Mouse (Mus musculus) midbrain, embryonic 16.5 days (tissue): ENCODE results near the gene Ccdc28a. TPM values are rescaled to one million over a fixed set of nuclear protein-coding genes. Genes with fewer than 3 reads are reported as not detected.
A peak's percentile ranks its signal among the peaks of the same experiment; 100 is the strongest.

Experiments used
- ATAC-seq: fragments of 200-750 bp; cut with Nextera tagmentation; 2 replicates; pipeline ENCODE4 v1.8.0; 2017; ENCODE audit warnings: moderate TSS enrichment
- H3K27ac ChIP-seq: fragments of 300-500 bp; sonication (generic); 2 replicates; pipeline ENCODE4 v1.5.1; 2014; ENCODE audit warnings: mild to moderate bottlenecking, low read length, mixed read lengths
- H3K27me3 ChIP-seq: fragments of 300-500 bp; sonication (generic); 2 replicates; pipeline ENCODE4 v1.6.1; 2014; ENCODE audit warnings: low read depth, low read length, mixed read lengths; ENCODE audit not compliant: control insufficient read depth, insufficient read depth
- H3K36me3 ChIP-seq: fragments of 300-500 bp; sonication (generic); 2 replicates; pipeline ENCODE4 v1.6.1; 2014; ENCODE audit warnings: mild to moderate bottlenecking, low read length, moderate library complexity, mixed read lengths; ENCODE audit not compliant: control insufficient read depth, insufficient read depth
- H3K4me1 ChIP-seq: fragments of 300-500 bp; sonication (generic); 2 replicates; pipeline ENCODE4 v1.6.1; 2014; ENCODE audit warnings: mild to moderate bottlenecking, low read length, mixed read lengths; ENCODE audit not compliant: control insufficient read depth, insufficient read depth
- H3K4me2 ChIP-seq: fragments of 300-500 bp; sonication (generic); 2 replicates; pipeline ENCODE4 v1.6.1; 2014; ENCODE audit warnings: mild to moderate bottlenecking, low read length, mixed read lengths
- H3K4me3 ChIP-seq: fragments of 300-500 bp; sonication (generic); 2 replicates; pipeline ENCODE4 v1.5.1; 2014; ENCODE audit warnings: low read depth, mild to moderate bottlenecking, low read length, moderate library complexity, mixed read lengths
- H3K9ac ChIP-seq: fragments of 300-500 bp; sonication (generic); 2 replicates; pipeline ENCODE4 v1.6.1; 2014; ENCODE audit warnings: low read depth, low read length, mixed read lengths
- H3K9me3 ChIP-seq: fragments of 300-500 bp; sonication (generic); replicated peaks from 2 replicates; pipeline ENCODE4 v1.6.1; 2014; ENCODE audit warnings: mild to moderate bottlenecking, low read length, mixed read lengths; ENCODE audit not compliant: control insufficient read depth, poor library complexity, severe bottlenecking
- WGBS: fragments of 180-500 bp; shearing (Covaris S2); extraction: QIAGEN DNeasy Blood & Tissue Kit; methylation state at CpG from one replicate; pipeline ENCODE4 v1.1.7; 2014; 5-methylcytosine and 5-hydroxymethylcytosine counted together
- polyA plus RNA-seq: library from polyadenylated mRNA; unstranded; fragments of >200 nt; fragmentation: Nextera tagmentation; extraction: Ambion mirVana; gene quantifications from 2 replicates; pipeline ENCODE4 v1.2.1, GENCODE M21; 2015

Ccdc28a gene
- polyA plus RNA-seq = 5.3 and 7.3 TPM in 2 replicates

GRCm38 (mm10) chr10:18234560-18235401 lies at the start of gene Ccdc28a:
Ccdc28a (minus strand) TSS chr10:18234998.
- Histone ChIP-seq H3K27ac (peak within 1 kb of the TSS; percentile 89), H3K4me3 (peak within 1 kb of the TSS; percentile 73), H3K9me3 (no peaks in the 10 kb centered on the region), H3K27me3 (no peaks in the 10 kb centered on the region), H3K4me1 (peaks cover 7% of the 10 kb centered on the region), H3K36me3 (no peaks in the 10 kb centered on the region), H3K4me2 (peak within 1 kb of the TSS; percentile 92), H3K9ac (peak within 1 kb of the TSS; percentile 80)
- ATAC-seq = peak; percentile 99
- 1% methylated on average over 41 of the region's 41 CpGs for WGBS

GRCm38 (mm10) chr10:18283991-18284390 lies 49.2 kb upstream of the Ccdc28a start:
- Histone ChIP-seq H3K9me3 (no peaks in the 10 kb centered on the region), H3K27me3 (no peaks in the 10 kb centered on the region), H3K9ac (no peak overlapping the region), H3K27ac (no peak overlapping the region), H3K36me3 (no peaks in the 10 kb centered on the region), H3K4me3 (no peak overlapping the region), H3K4me1 (no peaks in the 10 kb centered on the region), H3K4me2 (no peak overlapping the region)
- no peak for ATAC-seq
- 87% methylated on average over 5 of the region's 5 CpGs for WGBS

DNA sequence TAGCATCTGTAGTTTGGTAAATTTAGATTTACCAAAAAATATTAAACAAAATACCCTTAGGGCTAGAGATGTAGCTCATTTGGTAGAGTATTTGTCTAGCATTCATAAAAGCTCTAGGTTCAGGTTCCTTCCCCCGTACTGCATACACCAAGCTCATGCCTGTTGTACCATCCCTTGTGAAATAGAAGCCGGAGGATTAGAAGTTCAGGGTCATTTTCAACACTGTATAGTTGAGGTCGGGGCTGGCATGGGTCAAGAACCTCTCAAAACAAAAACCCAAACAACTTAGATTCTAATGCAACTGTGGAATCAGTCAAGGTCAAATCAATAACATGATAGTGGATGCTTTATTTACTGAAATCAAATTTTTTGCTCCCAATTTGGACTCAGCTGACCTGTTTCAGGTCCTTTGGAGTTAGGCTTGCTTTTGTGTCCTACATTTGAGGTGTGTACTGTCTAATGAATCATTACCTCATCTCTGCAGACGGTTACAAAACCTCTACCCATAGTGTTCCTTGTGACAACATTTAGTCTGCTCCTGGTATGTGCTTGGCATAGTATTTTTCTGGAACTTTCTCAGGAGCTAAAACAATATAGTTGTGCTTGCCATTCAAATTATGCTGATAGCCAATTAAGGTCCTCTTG lies 41.4 kb upstream of the Ccdc28a start:
- Histone ChIP-seq H3K4me2 (no peak overlapping the region), H3K4me3 (no peak overlapping the region), H3K27me3 (no peaks in the 10 kb centered on the region), H3K9me3 (no peaks in the 10 kb centered on the region; the same call in 1 of the 2 replicates), H3K9ac (no peak overlapping the region), H3K36me3 (no peaks in the 10 kb centered on the region), H3K4me1 (no peaks in the 10 kb centered on the region), H3K27ac (no peak overlapping the region)
- no peak for ATAC-seq
- 83% methylated on average over 4 of the region's 4 CpGs for WGBS

GRCm38 (mm10) chr10:18251345-18251744 lies 16.5 kb upstream of the Ccdc28a start:
- no peak overlapping the region for H3K4me2 ChIP-seq
- no peak for ATAC-seq

GRCm38 (mm10) chr10:18243614-18244013 lies 8.8 kb upstream of the Ccdc28a start:
- no peak overlapping the region for H3K4me2 ChIP-seq
- no peak for ATAC-seq
- WGBS = 66% methylated on average over 2 of the region's 2 CpGs
- H3K4me1 ChIP-seq = no peaks in the 10 kb centered on the region
- no peak overlapping the region for H3K27ac ChIP-seq
- H3K4me3 ChIP-seq = no peak overlapping the region
- no peaks in the 10 kb centered on the region for H3K27me3 ChIP-seq
- H3K9ac ChIP-seq = no peak overlapping the region
- no peaks in the 10 kb centered on the region for H3K36me3 ChIP-seq
- H3K9me3 ChIP-seq = no peaks in the 10 kb centered on the region

More at GRCm38 (mm10) chr10:18251345-18251744, 16.5 kb upstream of the Ccdc28a start:
- Histone ChIP-seq H3K27ac (no peak overlapping the region), H3K4me1 (no peaks in the 10 kb centered on the region), H3K9ac (no peak overlapping the region), H3K27me3 (no peaks in the 10 kb centered on the region), H3K9me3 (no peaks in the 10 kb centered on the region), H3K4me3 (no peak overlapping the region), H3K36me3 (no peaks in the 10 kb centered on the region)
- WGBS = 71% methylated on average over 4 of the region's 4 CpGs

DNA sequence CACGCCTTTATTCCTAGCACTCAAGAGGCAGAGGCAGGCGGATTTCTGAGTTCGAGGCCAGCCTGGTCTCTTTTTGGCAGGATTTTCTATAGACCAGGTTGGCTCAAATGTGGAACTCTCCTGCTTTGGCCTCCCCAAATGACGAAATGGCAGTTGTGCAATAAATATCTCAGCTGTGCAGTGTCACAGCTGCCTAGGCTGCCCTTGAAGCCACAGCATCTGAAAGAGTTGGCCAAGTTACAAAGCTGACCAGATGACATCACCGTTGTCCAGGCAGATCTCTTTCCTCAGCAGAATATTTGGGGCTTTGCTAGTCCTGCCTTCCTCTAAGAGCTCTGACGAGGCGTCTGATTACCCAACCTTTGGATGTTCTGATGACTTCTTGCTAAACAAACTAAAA lies 2.4 kb upstream of the Ccdc28a start:
- H3K4me1 ChIP-seq = peaks cover 7% of the 10 kb centered on the region
- no peaks in the 10 kb centered on the region for H3K36me3 ChIP-seq
- no peak overlapping the region for H3K4me3 ChIP-seq
- no peak overlapping the region for H3K9ac ChIP-seq
- WGBS = 86% methylated on average over 7 of the region's 7 CpGs
- no peak overlapping the region for H3K27ac ChIP-seq
- H3K4me2 ChIP-seq = no peak overlapping the region
- no peak for ATAC-seq
- H3K27me3 ChIP-seq = no peaks in the 10 kb centered on the region
- no peaks in the 10 kb centered on the region for H3K9me3 ChIP-seq

DNA sequence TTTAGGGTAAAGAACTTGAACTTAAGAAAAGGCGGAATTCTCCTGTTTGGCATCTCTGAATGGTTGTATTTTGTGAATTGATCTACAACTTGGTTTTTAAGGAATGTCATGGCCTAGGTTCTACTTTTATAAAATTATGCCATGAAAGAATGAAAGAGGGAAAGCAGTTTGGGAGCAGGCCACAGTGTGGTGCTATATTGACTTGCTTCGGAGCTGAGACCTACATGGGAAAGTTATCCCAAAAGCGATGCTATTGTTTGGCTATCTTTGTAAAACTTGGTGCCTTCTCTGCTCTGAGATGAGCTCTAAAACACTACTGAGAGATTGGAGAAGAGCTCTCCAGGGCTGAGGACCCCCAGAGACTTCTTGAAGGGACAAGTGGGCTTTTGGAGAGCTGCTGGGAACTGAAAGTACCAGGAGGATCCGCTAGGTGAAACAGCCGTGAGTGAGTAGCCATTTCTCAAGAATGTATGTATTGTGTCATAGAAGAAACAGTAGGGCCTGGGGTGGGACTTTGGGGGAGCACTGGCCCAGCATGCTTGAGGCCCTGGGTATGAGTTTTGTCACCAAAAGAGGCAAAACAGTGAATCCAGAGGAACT lies 1.6 kb upstream of the Ccdc28a start:
- no peaks in the 10 kb centered on the region for H3K36me3 ChIP-seq
- WGBS = 85% methylated on average over 5 of the region's 5 CpGs
- H3K27ac ChIP-seq = no peak overlapping the region
- no peak for ATAC-seq
- no peak overlapping the region for H3K4me3 ChIP-seq
- H3K4me2 ChIP-seq = no peak overlapping the region
- no peak overlapping the region for H3K9ac ChIP-seq
- no peaks in the 10 kb centered on the region for H3K27me3 ChIP-seq
- H3K9me3 ChIP-seq = no peaks in the 10 kb centered on the region
- peaks cover 7% of the 10 kb centered on the region for H3K4me1 ChIP-seq

GRCm38 (mm10) chr10:18235402-18235747 lies 577 bp upstream of the Ccdc28a start:
- ATAC-seq = peak; percentile 81
- Histone ChIP-seq H3K27ac (peak overlapping the region; percentile 89), H3K27me3 (no peaks in the 10 kb centered on the region), H3K4me2 (peak overlapping the region; percentile 57), H3K4me3 (peak overlapping the region; percentile 73), H3K4me1 (peaks cover 7% of the 10 kb centered on the region), H3K9me3 (no peaks in the 10 kb centered on the region), H3K36me3 (no peaks in the 10 kb centered on the region), H3K9ac (peak overlapping the region; percentile 58; the same call in 1 of the 2 replicates)
- WGBS = 11% methylated on average over 14 of the region's 14 CpGs

- 54% methylated on average over 3 of the region's 3 CpGs for WGBS
- Histone ChIP-seq H3K9me3 (no peaks in the 10 kb centered on the region), H3K9ac (no peak overlapping the region), H3K27me3 (no peaks in the 10 kb centered on the region), H3K4me1 (peaks cover 7% of the 10 kb centered on the region), H3K4me3 (no peak overlapping the region), H3K36me3 (no peaks in the 10 kb centered on the region), H3K4me2 (peak overlapping the region; percentile 92), H3K27ac (no peak overlapping the region)
- no peak for ATAC-seq
These were observed 907 bp downstream of the Ccdc28a start for GRCm38 (mm10) chr10:18233891-18234290.
